Mouse (Mus musculus) heart, postnatal 0 days (tissue): ENCODE measurements at regions not wholly inside any gene's neighbourhood (a gene's known extent, or its start where the extent isn't known, plus 50 kb on each side); places are given as distances from the start of the nearest gene placed in this dataset.

ENCODE experiments used
- CTCF ChIP-seq: IDR thresholded peaks from 2 replicates; pipeline ENCODE4 v1.5.1; 2016; ENCODE audit warnings: antibody characterized with exemption, control low read depth, low read depth
- EP300 ChIP-seq: IDR thresholded peaks from 2 replicates; pipeline ENCODE4 v1.6.1; 2016; ENCODE audit warnings: antibody characterized with exemption, low read depth

GRCm38 (mm10) chr9:74057476-74058076, 52.6 kb upstream of the Wdr72 start:
- TF ChIP-seq CTCF, result no peak
- no peak for TF ChIP-seq EP300
